Mouse (Mus musculus) erythroblast, embryonic 14.5 days (primary cell): ENCODE results near the gene Lpcat4.

Experiments
- GATA1 ChIP-seq: IDR thresholded peaks from 2 replicates; pipeline ENCODE4 v1.6.1; 2012; ENCODE audit warnings: low read length, inconsistent platforms, mixed read lengths
- TAL1 ChIP-seq: IDR thresholded peaks from 3 replicates; pipeline ENCODE4 v1.6.1; 2012; ENCODE audit warnings: low read length, inconsistent platforms, mixed read lengths

DNA sequence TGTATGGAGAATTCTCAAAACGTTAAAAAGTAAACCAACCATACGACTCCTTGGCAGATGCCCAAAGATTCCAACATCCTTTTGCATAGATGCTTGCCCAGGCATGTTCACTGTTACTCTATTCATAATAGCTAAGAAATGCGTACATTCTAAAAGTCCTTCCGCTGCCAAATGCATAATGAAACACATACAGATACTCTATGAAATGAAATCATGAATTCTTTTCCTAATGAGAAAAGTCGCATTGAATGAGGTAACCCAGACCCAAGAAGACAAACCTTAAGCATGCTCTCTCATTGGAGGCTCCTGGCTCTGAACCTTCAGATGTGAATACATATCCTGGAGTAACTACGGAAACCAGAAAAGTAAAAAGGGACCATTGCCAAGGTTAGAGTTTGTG, 36.2 kb upstream of the Lpcat4 start:
- TF ChIP-seq GATA1 (no peak), TAL1 (no peak)
